Mouse (Mus musculus): Measurements from ENCODE around the gene Tymp.

Tymp gene

DNA sequence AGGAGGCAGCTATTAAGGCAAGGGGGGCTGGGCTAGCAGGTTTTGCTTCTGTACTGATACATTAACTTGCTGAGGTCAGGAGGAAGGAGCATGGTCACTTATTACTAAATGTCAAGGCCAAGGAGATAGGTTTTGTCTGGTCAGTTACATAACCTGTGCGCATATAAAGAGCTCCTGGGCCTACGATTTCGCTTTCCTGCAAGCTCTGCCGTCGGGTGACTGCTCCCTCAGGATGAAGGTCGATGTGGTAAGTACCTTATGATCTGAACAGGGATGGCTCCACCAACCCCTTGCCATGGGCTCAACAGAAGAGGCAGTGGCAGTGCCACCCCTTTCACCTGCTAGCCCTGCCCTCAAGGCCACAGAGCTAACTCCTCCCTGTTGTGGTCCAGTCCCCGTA, 42.6 kb downstream of the Tymp start, which contains the start of gene Miox:
Gene Miox, plus strand, starts transcription at position 128 of the 400 bp plus-strand sequence.
- DNase-seq (ENCODE audit: low spot score in 2 of 2), result no peak

DNA sequence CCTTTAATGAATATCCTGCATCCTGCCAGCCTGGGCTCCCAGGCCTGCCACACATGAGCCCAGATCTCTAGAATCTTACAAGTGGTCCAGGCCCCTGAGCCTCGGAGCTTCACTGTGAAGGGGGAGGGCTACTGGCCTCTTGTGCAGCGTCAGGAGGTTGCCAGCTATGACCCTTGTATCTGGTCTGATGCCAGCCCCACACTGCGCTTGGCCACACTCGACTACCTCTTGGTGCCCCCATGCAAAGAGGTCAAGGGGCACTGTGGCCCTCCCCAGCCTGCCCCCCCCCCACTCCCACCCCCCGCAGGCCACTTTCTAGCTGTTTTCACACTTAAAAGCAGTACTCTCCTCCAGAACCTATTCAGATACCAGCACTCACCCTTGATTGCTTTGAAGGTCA, 50.4 kb downstream of the Tymp start:
- no peak for DNase-seq (ENCODE audit: low spot score in 2 of 2)

- no peak for DNase-seq (ENCODE audit: low spot score in 2 of 2)
Observed at GRCm38 (mm10) chr15:89323656-89324055, 53.2 kb downstream of the Tymp start.

DNA sequence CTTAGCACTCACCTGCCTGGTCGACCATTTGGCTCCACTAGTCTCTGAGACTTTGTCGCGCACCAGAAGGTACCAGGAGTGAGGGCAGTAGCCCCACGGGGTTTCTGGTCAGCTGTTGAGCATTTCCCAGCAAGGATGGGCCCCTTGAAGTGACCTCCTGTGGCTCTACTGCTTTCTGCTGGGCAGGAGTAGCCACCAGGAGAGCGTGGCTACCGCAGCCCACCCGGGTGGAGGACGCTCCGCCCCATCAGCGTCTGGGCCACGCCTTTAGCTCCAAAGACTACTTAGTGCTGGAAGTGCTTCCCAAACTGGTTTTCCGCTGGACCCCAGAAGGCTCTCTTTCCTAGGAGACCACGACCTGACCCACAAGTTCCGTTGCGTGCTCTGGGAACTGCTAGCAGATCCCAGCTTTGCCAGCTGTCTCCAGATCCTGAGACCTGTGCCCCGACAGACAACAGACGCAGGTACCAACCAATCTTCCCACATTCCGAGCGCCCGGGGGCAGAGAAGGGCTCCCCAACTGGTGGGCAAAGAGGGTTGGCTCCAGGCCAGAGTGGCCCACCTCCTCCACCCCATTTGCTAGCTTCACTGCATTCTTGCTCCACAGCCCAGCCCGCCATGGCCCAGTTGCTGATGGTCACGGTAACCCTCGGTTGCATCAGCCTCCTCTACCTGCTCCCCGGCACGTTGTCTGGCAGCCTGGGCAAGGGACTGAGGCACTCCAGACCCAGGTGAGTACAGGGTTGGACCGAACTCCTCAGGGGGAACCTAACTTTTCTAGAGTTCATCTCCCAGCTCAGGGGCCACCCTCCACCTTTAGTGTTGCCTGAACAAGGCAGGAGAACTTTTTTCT, 53.9 kb downstream of the Tymp start, which contains the start of gene Adm2:
Gene Adm2, plus strand, starts transcription at position 51 of the 853 bp plus-strand sequence.
- DNase-seq (ENCODE audit: low spot score in 2 of 2), result no peak
